Mouse (Mus musculus) forelimb bud, embryonic 11.5 days (tissue): ENCODE measurements around the gene Zcchc14.

Experiments used
- DNase-seq: peaks from one replicate; pipeline ENCODE4 v3.0.0-alpha.2; 2012; ENCODE audit warnings: low read depth, low spot score

Zcchc14 gene

DNA sequence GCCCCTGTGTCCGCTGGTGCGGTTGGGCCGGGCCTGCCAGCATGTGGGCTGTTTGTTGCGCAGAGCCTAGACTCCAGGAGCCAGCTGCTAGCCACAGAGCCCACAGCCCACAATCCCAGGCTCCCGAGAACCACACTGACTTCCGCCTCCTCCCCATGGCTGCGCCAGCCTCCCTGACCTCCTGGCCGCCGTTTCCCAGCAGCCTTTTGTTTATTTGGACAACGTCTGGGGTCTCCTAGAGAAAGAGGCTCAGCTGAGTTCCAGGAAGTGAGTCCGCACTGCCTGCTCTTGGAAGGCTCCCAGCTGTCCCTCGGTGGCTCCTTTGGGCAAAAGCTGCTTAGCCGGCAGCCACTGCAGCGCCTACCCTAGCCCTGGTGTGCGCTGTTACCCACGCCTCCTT, 12.6 kb upstream of the Zcchc14 start:
- DNase-seq: peak; percentile 40

- DNase-seq: no peak
These were observed 10.4 kb upstream of the Zcchc14 start for GRCm38 (mm10) chr8:121663101-121663500.

GRCm38 (mm10) chr8:121661631-121662357, 9.1 kb upstream of the Zcchc14 start:
- no peak for DNase-seq

GRCm38 (mm10) chr8:121660602-121661001, 7.9 kb upstream of the Zcchc14 start:
- DNase-seq: no peak

DNA sequence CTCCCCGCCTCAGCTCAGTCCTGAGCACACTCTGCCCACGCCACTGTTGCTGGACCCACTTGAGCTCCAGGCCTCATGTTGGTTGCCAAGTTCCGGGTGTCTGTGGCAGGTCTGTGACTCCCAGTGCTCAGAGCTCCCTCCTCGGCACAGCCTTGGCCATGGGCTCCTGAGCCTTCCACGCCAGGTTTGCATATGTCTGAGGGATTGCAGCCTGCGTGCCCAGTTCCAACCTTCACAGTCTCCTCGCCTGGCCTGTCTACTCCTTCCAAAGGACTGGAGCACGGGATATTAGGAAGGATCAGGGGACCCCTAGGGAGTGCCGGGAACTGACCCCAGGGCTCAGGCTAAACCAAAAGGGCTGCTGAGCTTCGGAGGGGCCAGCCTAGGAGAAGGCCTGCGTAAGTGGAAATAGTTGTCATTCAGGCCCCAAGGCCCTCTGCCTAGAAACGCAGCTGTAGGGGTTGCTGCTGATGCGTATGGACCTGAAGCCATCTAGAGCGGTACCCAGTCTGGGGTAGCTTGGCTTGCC, 2.3 kb upstream of the Zcchc14 start:
- DNase-seq: no peak

DNA sequence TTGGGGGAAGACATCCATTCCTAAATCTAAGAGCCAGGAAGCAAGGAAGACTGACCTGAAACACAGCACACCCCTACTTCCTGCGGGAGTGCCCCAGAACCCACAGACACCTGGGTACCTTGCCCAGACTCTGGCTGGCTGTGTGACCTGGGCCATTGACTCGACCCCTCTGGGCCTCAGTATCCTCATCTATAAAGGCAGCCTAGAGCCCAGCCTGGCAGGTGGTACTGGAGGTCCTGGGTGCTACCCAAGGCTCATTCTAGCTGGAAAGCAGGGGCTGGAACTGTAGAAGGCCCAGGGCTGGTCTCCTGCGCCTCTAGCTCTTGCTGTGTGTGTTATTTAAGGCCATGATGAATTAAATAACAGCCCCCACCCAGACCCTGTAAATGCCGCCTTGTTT, 1.4 kb upstream of the Zcchc14 start:
- no peak for DNase-seq

DNA sequence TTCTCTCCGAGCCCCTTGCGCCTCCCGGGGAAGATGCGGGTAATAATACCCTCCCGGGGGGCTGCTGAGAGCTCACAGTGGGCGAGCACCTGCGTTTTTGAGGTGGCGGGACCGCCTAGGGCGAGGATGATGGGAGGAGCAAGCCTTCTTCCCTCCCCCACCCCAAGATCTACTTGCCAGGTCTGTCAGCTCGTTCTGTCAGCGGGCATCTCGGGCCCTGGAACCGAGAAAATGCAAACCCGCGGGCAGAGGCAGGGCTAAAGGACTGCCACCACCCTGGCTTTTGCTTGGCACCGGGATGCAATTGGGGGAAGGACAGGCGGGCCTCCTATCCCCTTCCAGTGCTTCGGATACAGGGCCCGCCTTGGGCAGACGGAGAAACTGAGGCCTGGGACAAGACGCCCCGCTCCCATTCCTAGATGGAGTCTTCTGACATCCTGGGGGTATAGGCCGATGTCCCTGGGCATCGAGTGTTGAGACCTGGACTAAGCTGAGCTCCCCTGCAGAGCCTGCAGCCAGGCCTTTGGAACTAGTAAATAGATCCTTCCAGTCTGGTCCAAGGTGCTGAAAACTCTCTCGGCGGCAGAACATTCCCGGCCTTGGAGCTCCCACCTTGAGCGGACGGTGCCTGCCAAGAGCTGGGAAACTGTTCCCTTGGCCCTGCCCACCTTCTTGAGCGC, 779 bp upstream of the Zcchc14 start:
- DNase-seq: peak; percentile 43

GRCm38 (mm10) chr8:121651874-121652361, 783 bp downstream of the Zcchc14 start:
- peak; percentile 38 for DNase-seq

DNA sequence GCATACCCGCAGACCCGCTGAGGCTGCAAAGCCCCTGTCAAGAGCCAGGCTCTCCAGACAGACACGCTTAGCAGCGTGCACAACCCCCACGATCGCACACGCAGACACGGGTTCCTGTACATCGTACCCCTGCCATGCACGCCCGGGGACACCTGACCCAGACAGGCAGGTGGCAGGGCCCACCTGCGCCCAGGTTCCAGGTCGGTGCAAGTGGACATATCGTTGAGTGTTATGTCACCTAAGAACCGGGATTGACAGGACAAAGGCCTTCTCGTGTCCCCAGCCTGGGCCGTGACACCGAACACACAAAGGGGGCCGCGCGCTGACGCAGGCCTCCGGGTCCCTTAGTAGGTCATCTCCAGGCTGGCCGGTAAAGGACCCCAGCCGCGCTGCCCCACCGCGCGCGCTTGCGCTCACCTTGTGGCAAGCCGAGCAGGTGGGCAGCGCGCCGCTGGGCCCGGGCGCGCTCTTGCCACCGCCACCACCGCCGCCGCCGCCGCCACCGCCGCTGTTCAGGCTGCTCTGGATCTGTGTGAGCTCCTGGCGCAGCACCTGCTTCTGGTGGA, 1.3 kb downstream of the Zcchc14 start:
- no peak for DNase-seq

GRCm38 (mm10) chr8:121650389-121651307, 2.1 kb downstream of the Zcchc14 start:
- no peak for DNase-seq

- DNase-seq: no peak
These were observed 2.8 kb downstream of the Zcchc14 start for GRCm38 (mm10) chr8:121649904-121650303.

DNA sequence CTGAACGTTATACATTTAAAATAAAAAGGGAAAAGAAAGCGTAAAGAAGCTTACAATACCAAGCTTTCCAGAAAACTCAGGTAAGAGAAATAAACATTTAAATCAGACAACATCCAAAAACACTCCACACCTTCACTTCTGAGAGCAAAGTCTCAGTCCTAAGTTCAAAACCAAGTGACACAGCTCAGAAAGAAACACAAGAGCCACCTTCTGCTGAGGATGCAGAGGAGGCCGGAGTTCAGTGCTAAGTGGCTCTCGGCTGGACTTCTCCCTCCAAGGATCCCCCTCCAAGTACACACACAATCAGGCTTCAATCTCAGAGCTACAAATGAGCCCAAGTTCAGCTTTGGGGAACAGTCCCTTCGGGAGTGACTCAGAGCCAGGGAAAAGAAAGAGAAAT, 3.3 kb downstream of the Zcchc14 start:
- no peak for DNase-seq

DNA sequence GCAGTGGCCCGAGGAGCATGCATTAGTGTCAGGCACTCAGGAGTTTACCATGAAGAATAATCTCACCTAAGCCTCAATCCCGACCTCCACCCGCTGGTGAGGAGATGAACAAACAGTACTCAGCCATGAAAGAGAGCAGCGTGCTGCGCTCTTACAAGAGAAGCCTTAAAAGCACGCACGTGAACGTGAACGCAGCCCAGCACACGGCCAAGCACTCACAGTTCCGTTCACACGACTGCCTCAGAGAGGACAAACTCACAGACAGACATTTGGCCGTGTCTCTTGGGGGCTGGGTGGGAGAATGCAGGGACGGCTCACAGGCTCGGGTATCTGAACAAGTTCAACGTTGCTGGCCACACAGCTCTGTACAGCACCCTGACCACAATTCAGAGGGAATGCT, 4.2 kb downstream of the Zcchc14 start:
- DNase-seq: no peak

DNA sequence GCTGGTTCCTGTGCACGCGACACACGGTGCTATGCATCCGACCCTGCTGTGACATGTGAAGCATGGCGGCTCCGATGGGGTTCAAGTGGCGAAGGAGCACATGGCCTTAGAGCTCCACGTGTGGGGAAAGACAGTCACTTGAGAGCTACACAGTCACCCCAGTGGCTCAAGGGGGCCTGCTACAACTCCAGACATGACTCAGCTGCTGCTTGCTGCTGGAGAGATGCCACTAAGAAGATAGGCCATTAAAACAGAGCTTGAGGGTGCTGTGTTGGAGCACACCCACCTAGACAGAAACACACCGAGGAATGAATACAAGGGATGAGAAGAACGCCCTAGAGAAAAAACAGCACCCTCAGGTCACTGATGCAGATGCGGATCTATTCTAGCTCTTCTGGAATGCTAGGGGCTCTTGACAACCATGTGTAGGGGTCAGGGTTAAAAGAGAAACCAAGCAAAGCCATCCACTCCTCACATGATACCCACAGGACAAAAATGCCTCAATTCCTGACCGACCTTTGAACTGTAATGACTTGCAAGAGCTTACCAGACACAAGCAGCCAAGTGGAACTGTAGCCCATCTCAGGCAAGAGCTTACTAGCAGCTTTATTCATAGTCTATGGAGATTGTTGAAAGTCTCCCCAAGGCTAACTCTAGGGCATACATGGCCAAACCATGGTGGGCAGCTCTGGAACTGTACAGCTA, 5.0 kb downstream of the Zcchc14 start:
- no peak for DNase-seq

DNA sequence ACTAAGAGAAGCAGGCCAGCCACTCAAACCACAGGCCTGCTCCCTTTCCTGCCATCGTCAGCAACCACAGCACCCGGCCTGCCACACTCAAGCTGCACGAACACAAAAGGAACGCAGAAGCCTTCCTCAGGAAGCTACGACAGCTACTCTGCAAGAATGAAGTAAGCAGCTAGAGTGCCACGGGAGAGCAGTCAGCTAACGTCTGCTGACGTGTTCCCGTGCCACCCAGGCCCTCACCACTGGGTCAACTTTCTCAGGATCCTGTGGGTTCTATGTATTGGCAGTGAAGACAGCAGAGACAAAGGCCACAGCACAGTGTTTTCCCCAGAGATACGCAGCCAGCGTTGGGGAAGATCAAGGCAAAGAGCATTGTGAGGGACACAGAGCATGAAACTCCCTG, 9.3 kb downstream of the Zcchc14 start:
- no peak for DNase-seq

DNA sequence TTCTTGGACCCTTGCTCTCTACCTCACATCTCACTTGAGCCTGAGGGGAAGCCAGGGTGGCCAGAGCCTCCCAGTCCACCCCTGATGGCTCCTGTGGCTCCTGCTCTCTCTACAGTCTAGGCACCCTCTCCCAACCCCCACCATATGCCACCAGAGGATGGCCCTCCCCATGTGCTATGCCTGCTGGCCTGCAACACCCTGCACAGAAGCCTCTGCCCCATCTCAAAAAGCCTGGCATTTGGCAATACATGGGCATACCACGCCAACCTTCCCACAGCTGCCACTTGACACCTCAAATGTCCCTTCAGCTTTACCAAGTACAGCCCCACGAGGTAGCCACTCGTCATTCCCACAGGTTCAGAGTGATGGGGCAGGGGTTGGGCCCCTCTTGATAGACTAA, 9.9 kb downstream of the Zcchc14 start:
- DNase-seq: no peak

DNA sequence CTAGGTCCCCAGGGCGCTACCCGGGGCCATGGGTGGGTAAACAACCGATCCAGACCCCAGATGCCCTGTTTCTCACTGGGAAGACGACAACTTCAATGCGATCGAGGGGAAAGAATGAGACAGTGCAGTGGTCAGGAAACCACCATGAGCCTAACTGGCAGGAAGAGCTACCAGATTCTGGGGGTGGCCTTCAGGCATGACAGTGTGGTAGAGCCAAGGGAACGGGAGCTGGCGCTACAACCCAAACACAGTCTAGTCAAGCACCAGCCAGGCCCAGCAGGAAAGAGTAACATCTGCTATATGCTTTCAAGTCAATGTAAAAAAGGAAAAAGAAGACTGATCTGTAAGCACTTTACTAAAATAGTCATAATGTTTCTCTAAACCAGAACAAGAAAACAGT, 16.5 kb downstream of the Zcchc14 start:
- no peak for DNase-seq

DNA sequence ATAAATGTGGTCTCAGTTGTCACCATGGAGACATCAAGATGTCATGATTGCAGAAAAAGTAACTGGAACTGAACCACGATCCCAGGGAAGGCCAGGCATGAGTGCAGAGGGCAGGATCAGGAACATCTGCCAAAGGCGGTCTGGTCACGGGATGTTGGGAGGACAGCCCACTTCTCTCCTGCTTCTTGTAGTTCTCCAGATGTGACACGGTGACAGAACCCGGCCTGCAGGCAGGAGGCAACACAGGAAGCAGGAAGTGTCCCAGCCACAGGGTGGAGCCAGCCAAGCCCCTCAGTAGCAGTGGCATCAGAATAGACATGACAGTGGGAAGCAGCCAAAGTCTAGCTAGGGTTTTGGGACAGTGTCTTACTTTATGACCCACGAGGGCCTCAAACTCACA, 17.2 kb downstream of the Zcchc14 start:
- peak; percentile 3 for DNase-seq

- DNase-seq: no peak
These were observed 20.3 kb downstream of the Zcchc14 start for GRCm38 (mm10) chr8:121632401-121632800.

DNA sequence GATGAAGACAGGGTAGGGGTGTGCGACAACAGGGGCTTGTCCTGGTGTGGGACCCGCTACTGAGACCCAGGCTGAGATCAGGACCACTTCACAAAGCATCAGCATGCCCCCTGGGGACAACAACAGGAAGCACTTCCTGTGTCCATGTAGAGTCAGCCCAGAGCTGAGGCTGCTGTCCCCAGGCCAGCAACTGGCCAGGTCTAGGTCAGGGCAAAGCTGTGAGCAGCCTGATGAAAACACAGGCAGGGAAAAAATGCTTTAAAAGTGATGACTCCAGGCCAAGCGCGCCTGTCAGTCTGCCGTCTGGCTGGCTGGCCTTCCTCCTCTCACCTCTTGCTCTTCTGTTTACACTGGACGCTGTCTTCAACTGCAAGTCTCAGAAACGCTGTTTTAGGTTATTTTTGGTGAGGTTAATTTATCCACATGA, 21.0 kb downstream of the Zcchc14 start:
- no peak for DNase-seq

DNA sequence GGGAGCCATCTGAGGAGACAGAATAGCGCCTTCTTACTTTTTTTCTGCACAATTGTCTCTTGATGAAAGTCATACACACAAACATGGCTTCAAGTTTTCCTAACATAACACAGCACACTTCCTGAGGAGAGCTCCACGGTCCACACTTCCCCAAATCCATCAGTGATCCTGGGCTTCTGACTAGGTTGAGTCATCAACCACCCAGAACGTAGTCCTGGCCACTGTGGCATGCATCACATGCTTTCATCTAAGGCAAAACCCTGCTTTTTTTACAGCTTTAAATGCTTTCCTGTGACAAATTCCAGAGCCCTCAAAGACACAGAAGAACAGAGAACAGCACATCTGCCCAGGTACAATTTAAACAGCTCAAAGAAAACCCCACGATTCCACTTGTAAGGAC, 24.0 kb downstream of the Zcchc14 start:
- DNase-seq: no peak
